Mouse (Mus musculus) embryonic fibroblast, embryonic 13.5 days (primary cell): ENCODE data around the gene Cryzl2.

Source experiments
- CTCF ChIP-seq: IDR thresholded peaks from 2 replicates; pipeline ENCODE4 v1.5.1; 2011; ENCODE audit warnings: mild to moderate bottlenecking, control low read depth, low read length, moderate library complexity, borderline replicate concordance; ENCODE audit not compliant: insufficient read depth
- POLR2A ChIP-seq: IDR thresholded peaks from 2 replicates; pipeline ENCODE4 v1.6.1; 2011; ENCODE audit warnings: low read depth, mild to moderate bottlenecking, control low read depth, low read length, moderate library complexity

DNA sequence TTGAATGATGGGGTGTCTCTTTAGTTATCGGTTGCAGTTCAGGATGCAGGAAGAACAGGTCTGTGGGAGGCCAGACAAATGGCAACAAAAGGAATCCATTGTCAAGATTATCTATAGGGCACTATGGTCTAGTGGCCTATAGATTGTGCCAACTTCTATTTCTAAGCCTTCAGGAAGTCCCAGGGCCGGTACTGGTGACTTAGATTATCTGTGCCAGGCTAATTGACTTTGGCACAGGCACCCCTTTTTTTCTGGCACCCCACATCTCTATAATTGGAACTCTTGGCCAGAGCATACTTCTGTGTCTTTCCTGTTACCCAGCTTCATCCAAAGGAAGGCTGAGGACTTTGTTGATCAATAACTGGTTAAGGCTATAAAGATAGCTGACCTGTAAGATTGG is 61.0 kb downstream of the Cryzl2 start:
- TF ChIP-seq CTCF (no peak), POLR2A (no peak)
